Mouse (Mus musculus): ENCODE data around the gene Ano4.

DNA sequence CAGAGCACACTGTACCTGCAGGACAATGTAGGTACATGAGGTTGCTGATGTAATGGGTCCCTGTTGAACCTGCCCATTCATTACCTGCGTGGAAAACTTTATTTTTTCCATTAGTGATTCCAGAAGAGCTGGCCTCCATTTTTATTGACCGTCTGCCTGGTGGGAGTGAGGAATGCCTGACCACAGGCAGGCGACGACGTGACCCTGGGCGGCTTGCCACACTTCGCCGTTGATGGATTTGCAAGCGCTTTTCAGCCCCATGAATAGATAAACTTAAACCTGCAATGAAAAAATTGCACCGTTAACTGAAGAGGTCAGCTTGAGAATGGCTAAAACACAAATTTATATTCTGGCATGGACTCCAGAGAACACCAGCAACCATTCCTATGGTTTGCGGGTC, 195.4 kb downstream of the Ano4 start:
- TF ChIP-seq POLR2A (IDR thresholded peaks at IDR 0.05; ENCODE audit: low read depth, low read length) (no peak), CTCF (IDR thresholded peaks at IDR 0.05; ENCODE audit: extremely low read depth, insufficient read length, insufficient replicate concordance, low read depth, low read length) (no peak)

All from small intestine, adult 2 months (tissue).